Mouse (Mus musculus): ENCODE results near the gene Palm. TPM values are rescaled to one million over a fixed set of nuclear protein-coding genes. Genes with fewer than 3 reads are reported as not detected.
A peak's percentile ranks its signal among the peaks of the same experiment; 100 is the strongest.

The Palm gene
- polyA plus RNA-seq, 2 experiments, result 55.8 to 76.2 TPM

- Histone ChIP-seq H3K9me3 (ENCODE audit: control insufficient read depth, low read length) (no peaks in the 10 kb centered on the region), H3K4me1 (ENCODE audit: control insufficient read depth, insufficient read depth, low read length) (peaks cover 47% of the 10 kb centered on the region), H3K4me3 (replicated peaks; ENCODE audit: low read length) (peak overlapping the region; percentile 99), H3K36me3 (ENCODE audit: control insufficient read depth, insufficient read depth, low read length) (peaks cover 50% of the 10 kb centered on the region), H3K27me3 (ENCODE audit: control insufficient read depth, insufficient read depth, low read length) (no peaks in the 10 kb centered on the region), H3K4me2 (replicated peaks; ENCODE audit: low read depth, low read length, severe bottlenecking) (peak overlapping the region; percentile 98), H3K27ac (replicated peaks; ENCODE audit: low read depth, low read length) (no peak overlapping the region; the same call in 1 of the 2 replicates), H3K9ac (ENCODE audit: low read depth, low read length, severe bottlenecking) (peak overlapping the region; percentile 99)
- peak; percentile 58 for DNase-seq (ENCODE audit: low spot score)
- no peak for ATAC-seq (ENCODE audit: low FRiP score, low read depth)
- no peak for TF ChIP-seq POLR2A (IDR thresholded peaks at IDR 0.05; ENCODE audit: borderline replicate concordance, extremely low read depth, insufficient read depth, insufficient read length)
- 2% methylated on average over 10 of the region's 10 CpGs for WGBS
These were observed 62.3 kb downstream of the Palm start for GRCm38 (mm10) chr10:79855558-79856184.

DNA sequence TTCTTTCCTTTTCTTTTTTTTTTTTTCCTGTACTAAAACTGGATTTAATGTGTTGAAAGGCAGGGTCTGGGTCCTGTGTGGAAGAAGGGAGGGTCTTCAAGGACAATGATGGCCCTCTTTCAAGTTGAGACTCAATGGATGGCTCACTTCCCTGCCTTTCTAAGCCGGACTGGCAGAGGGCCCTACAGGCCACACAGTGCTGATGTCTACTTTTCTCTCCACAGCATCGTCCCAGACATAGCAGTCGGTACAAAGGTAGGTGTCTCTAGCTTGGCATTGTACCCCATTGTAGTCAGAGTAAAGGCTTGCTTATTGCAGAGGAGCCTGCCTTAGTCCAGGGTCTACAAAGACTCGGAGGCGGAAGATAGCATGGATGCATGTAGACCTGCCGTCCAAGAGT lies 62.9 kb downstream of the Palm start:
- Histone ChIP-seq H3K9me3 (ENCODE audit: control insufficient read depth, low read length) (no peaks in the 10 kb centered on the region), H3K9ac (ENCODE audit: low read depth, low read length, severe bottlenecking) (peak overlapping the region; percentile 99), H3K4me1 (ENCODE audit: control insufficient read depth, insufficient read depth, low read length) (peaks cover 46% of the 10 kb centered on the region), H3K36me3 (ENCODE audit: control insufficient read depth, insufficient read depth, low read length) (peaks cover 56% of the 10 kb centered on the region), H3K4me3 (replicated peaks; ENCODE audit: low read length) (peak overlapping the region; percentile 99), H3K27me3 (ENCODE audit: control insufficient read depth, insufficient read depth, low read length) (no peaks in the 10 kb centered on the region), H3K27ac (replicated peaks; ENCODE audit: low read depth, low read length) (no peak overlapping the region; the same call in 1 of the 2 replicates), H3K4me2 (replicated peaks; ENCODE audit: low read depth, low read length, severe bottlenecking) (peak overlapping the region; percentile 98)
- no peak for DNase-seq (ENCODE audit: low spot score)
- ATAC-seq (ENCODE audit: low FRiP score, low read depth), result no peak
- no peak for TF ChIP-seq POLR2A (IDR thresholded peaks at IDR 0.05; ENCODE audit: borderline replicate concordance, extremely low read depth, insufficient read depth, insufficient read length)
- WGBS, result 36% methylated on average over 6 of the region's 6 CpGs

GRCm38 (mm10) chr10:79856704-79857451 lies 63.5 kb downstream of the Palm start:
- Histone ChIP-seq H3K27ac (replicated peaks; ENCODE audit: low read depth, low read length) (no peak overlapping the region; the same call in 1 of the 2 replicates), H3K4me1 (ENCODE audit: control insufficient read depth, insufficient read depth, low read length) (peaks cover 40% of the 10 kb centered on the region), H3K9ac (ENCODE audit: low read depth, low read length, severe bottlenecking) (peak overlapping the region; percentile 99), H3K27me3 (ENCODE audit: control insufficient read depth, insufficient read depth, low read length) (no peaks in the 10 kb centered on the region), H3K4me3 (replicated peaks; ENCODE audit: low read length) (peak overlapping the region; percentile 99), H3K4me2 (replicated peaks; ENCODE audit: low read depth, low read length, severe bottlenecking) (peak overlapping the region; percentile 98), H3K36me3 (ENCODE audit: control insufficient read depth, insufficient read depth, low read length) (peaks cover 62% of the 10 kb centered on the region), H3K9me3 (ENCODE audit: control insufficient read depth, low read length) (no peaks in the 10 kb centered on the region)
- ATAC-seq (ENCODE audit: low FRiP score, low read depth) (no peak), DNase-seq (ENCODE audit: low spot score) (no peak)
- 42% methylated on average over 7 of the region's 7 CpGs for WGBS
- TF ChIP-seq POLR2A (IDR thresholded peaks at IDR 0.05; ENCODE audit: borderline replicate concordance, extremely low read depth, insufficient read depth, insufficient read length), result no peak

GRCm38 (mm10) chr10:79857452-79857811 lies 64.1 kb downstream of the Palm start:
- Histone ChIP-seq H3K36me3 (ENCODE audit: control insufficient read depth, insufficient read depth, low read length) (peaks cover 68% of the 10 kb centered on the region), H3K9me3 (ENCODE audit: control insufficient read depth, low read length) (no peaks in the 10 kb centered on the region)
- TF ChIP-seq POLR2A (IDR thresholded peaks at IDR 0.05; ENCODE audit: borderline replicate concordance, extremely low read depth, insufficient read depth, insufficient read length), result no peak

GRCm38 (mm10) chr10:79857894-79858293 lies 64.5 kb downstream of the Palm start:
- no peak for TF ChIP-seq POLR2A (IDR thresholded peaks at IDR 0.05; ENCODE audit: borderline replicate concordance, extremely low read depth, insufficient read depth, insufficient read length)
- DNase-seq (ENCODE audit: low spot score) (no peak), ATAC-seq (ENCODE audit: low FRiP score, low read depth) (no peak)
- peaks cover 29% of the 10 kb centered on the region for H3K4me1 ChIP-seq (ENCODE audit: control insufficient read depth, insufficient read depth, low read length)
- H3K4me2 ChIP-seq (replicated peaks; ENCODE audit: low read depth, low read length, severe bottlenecking), result peak overlapping the region; percentile 98
- H3K36me3 ChIP-seq (ENCODE audit: control insufficient read depth, insufficient read depth, low read length), result peaks cover 73% of the 10 kb centered on the region
- H3K27me3 ChIP-seq (ENCODE audit: control insufficient read depth, insufficient read depth, low read length), result no peaks in the 10 kb centered on the region
- peak overlapping the region; percentile 99 for H3K4me3 ChIP-seq (replicated peaks; ENCODE audit: low read length)
- peak overlapping the region; percentile 25; the same call in 1 of the 2 replicates for H3K9ac ChIP-seq (ENCODE audit: low read depth, low read length, severe bottlenecking)
- WGBS, result 74% methylated on average over 2 of the region's 2 CpGs
- no peak overlapping the region for H3K27ac ChIP-seq (replicated peaks; ENCODE audit: low read depth, low read length)
- H3K9me3 ChIP-seq (ENCODE audit: control insufficient read depth, low read length), result no peaks in the 10 kb centered on the region

More at GRCm38 (mm10) chr10:79857452-79857811, 64.1 kb downstream of the Palm start:
- no peak overlapping the region; the same call in 1 of the 2 replicates for H3K27ac ChIP-seq (replicated peaks; ENCODE audit: low read depth, low read length)
- peak overlapping the region; percentile 98 for H3K4me2 ChIP-seq (replicated peaks; ENCODE audit: low read depth, low read length, severe bottlenecking)
- H3K9ac ChIP-seq (ENCODE audit: low read depth, low read length, severe bottlenecking), result peak overlapping the region; percentile 99
- 22% methylated on average over 4 of the region's 4 CpGs for whole genome bisulfite sequencing
- no peaks in the 10 kb centered on the region for H3K27me3 ChIP-seq (ENCODE audit: control insufficient read depth, insufficient read depth, low read length)
- DNase-seq (ENCODE audit: low spot score) (peak; percentile 60), ATAC-seq (ENCODE audit: low FRiP score, low read depth) (no peak)
- peak overlapping the region; percentile 99 for H3K4me3 ChIP-seq (replicated peaks; ENCODE audit: low read length)
- H3K4me1 ChIP-seq (ENCODE audit: control insufficient read depth, insufficient read depth, low read length), result peaks cover 34% of the 10 kb centered on the region

Data from limb, embryonic 14.5 days (tissue).